Mouse (Mus musculus) small intestine, adult 2 months (tissue): ENCODE data around the gene Lonrf2. TPM values are rescaled to one million over a fixed set of nuclear protein-coding genes. Genes with fewer than 3 reads are reported as not detected.

Source experiments
- H3K27ac ChIP-seq: fragments of 200-500 bp; 2 replicates; pipeline ENCODE4 v1.5.1; 2012; ENCODE audit warnings: low read depth, low read length, control low read depth, inconsistent platforms; ENCODE audit not compliant: insufficient read depth
- H3K27me3 ChIP-seq: fragments of 200-500 bp; 2 replicates; pipeline ENCODE4 v1.6.1; 2012; ENCODE audit warnings: mild to moderate bottlenecking, moderate library complexity, low read length, inconsistent platforms; ENCODE audit not compliant: control insufficient read depth, insufficient read depth
- H3K36me3 ChIP-seq: fragments of 200-500 bp; 2 replicates; pipeline ENCODE4 v1.6.1; 2012; ENCODE audit warnings: mild to moderate bottlenecking, low read length, control low read depth, inconsistent platforms; ENCODE audit not compliant: control insufficient read depth, insufficient read depth
- H3K4me1 ChIP-seq: fragments of 200-500 bp; 2 replicates; pipeline ENCODE4 v1.6.1; 2012; ENCODE audit warnings: low read length, inconsistent platforms, mixed read lengths; ENCODE audit not compliant: control insufficient read depth, insufficient read depth, insufficient read length
- H3K4me3 ChIP-seq: fragments of 200-500 bp; 2 replicates; pipeline ENCODE4 v1.5.1; 2012; ENCODE audit warnings: low read depth, mild to moderate bottlenecking, control low read depth, inconsistent platforms, low read length, moderate library complexity
- CTCF ChIP-seq: fragments of 200-500 bp; IDR thresholded peaks from 2 replicates; pipeline ENCODE4 v1.5.1; 2012; ENCODE audit warnings: low read depth, mild to moderate bottlenecking, control low read depth, inconsistent platforms, low read length, moderate library complexity, mixed read lengths; ENCODE audit not compliant: insufficient replicate concordance, insufficient read length; ENCODE audit errors: extremely low read depth
- POLR2A ChIP-seq: fragments of 200-500 bp; IDR thresholded peaks from 2 replicates; pipeline ENCODE4 v1.6.1; 2012; ENCODE audit warnings: low read depth, mild to moderate bottlenecking, control low read depth, inconsistent platforms, low read length, moderate library complexity
- WGBS: fragments of 180-500 bp; shearing (Covaris S2); methylation state at CpG from one replicate; pipeline ENCODE4 v1.1.7; 2018; 5-methylcytosine and 5-hydroxymethylcytosine counted together
- polyA plus RNA-seq: library from polyadenylated mRNA; depleted of rRNA; stranded (reverse); fragments of >200 nt; gene quantifications from 2 replicates; pipeline ENCODE4 v1.2.3, GENCODE M21; 2012; rRNA removed

Gene Lonrf2
- polyA plus RNA-seq, 1 experiment: 0.20 TPM

GRCm38 (mm10) chr1:38757791-38758403 lies 78.6 kb downstream of the Lonrf2 start:
- 77% methylated on average over 5 of the region's 5 CpGs for WGBS

GRCm38 (mm10) chr1:38743863-38744262 lies 92.6 kb downstream of the Lonrf2 start:
- TF ChIP-seq CTCF (no peak), POLR2A (no peak)
- 30% methylated on average over 1 of the region's 1 CpGs for WGBS
- no peaks in the 10 kb centered on the region for H3K4me1 ChIP-seq
- no peaks in the 10 kb centered on the region for H3K27me3 ChIP-seq
- no peak overlapping the region for H3K4me3 ChIP-seq
- H3K36me3 ChIP-seq: no peaks in the 10 kb centered on the region
- no peak overlapping the region for H3K27ac ChIP-seq

More at GRCm38 (mm10) chr1:38757791-38758403, 78.6 kb downstream of the Lonrf2 start:
- Histone ChIP-seq H3K27me3 (no peaks in the 10 kb centered on the region), H3K4me1 (no peaks in the 10 kb centered on the region), H3K4me3 (no peak overlapping the region), H3K36me3 (no peaks in the 10 kb centered on the region), H3K27ac (no peak overlapping the region)
- TF ChIP-seq POLR2A (no peak), CTCF (no peak)

Other genes with a start within 250 kb of the Lonrf2 start
- 1.2 and 1.5 TPM in 2 replicates for gene Aff3, start 171.8 kb downstream of the Lonrf2 start, polyA plus RNA-seq
- gene Chst10, start 61.5 kb upstream of the Lonrf2 start, polyA plus RNA-seq: 0.43 and 1.2 TPM in 2 replicates
- not detected in 2 replicates for gene Nms, start 102.4 kb upstream of the Lonrf2 start, polyA plus RNA-seq
- gene Pdcl3, start 148.9 kb upstream of the Lonrf2 start, polyA plus RNA-seq: 12.9 and 24.2 TPM in 2 replicates